Mouse (Mus musculus): ENCODE measurements around the gene Tnni3k. TPM values are rescaled to one million over a fixed set of nuclear protein-coding genes. Genes with fewer than 3 reads are reported as not detected.

The Tnni3k gene
- polyA plus RNA-seq, 1 experiment from 2014 or later, result 0.10 TPM

Other genes starting within 250 kb of the Tnni3k start
- gene Fpgt, start 38.0 kb upstream of the Tnni3k start, polyA plus RNA-seq (2015; fragmentation: Nextera tagmentation; extraction: Ambion mirVana), result 19.1 and 19.6 TPM in 2 replicates
- 1.2 and 1.6 TPM in 2 replicates for gene Lrriq3, start 38.0 kb upstream of the Tnni3k start, polyA plus RNA-seq (2015; fragmentation: Nextera tagmentation; extraction: Ambion mirVana)